Mouse (Mus musculus): ENCODE measurements around the gene Msgn1. TPM values are rescaled to one million over a fixed set of nuclear protein-coding genes. Genes with fewer than 3 reads are reported as not detected.

Gene Msgn1
- polyA plus RNA-seq, 1 experiment: not detected

- TF ChIP-seq GATA1 (IDR thresholded peaks at IDR 0.05; ENCODE audit: low read length) (no peak), TAL1 (IDR thresholded peaks at IDR 0.05; ENCODE audit: low read length) (no peak)
- Histone ChIP-seq H3K4me1 (ENCODE audit: control insufficient read depth) (no peaks in the 10 kb centered on the region), H3K4me3 (replicated peaks) (no peak overlapping the region), H3K27me3 (ENCODE audit: control insufficient read depth) (no peaks in the 10 kb centered on the region), H3K9me3 (ENCODE audit: control insufficient read depth, low read length) (no peaks in the 10 kb centered on the region), H3K36me3 (ENCODE audit: control insufficient read depth) (no peaks in the 10 kb centered on the region)
Measured at GRCm38 (mm10) chr12:11203694-11204665, 4.8 kb downstream of the Msgn1 start.

GRCm38 (mm10) chr12:11202476-11202875 is 6.3 kb downstream of the Msgn1 start:
- H3K4me3 ChIP-seq (replicated peaks): no peak overlapping the region
- TF ChIP-seq TAL1 (IDR thresholded peaks at IDR 0.05; ENCODE audit: low read length): no peak
- TF ChIP-seq GATA1 (IDR thresholded peaks at IDR 0.05; ENCODE audit: low read length): no peak
- no peaks in the 10 kb centered on the region for H3K4me1 ChIP-seq (ENCODE audit: control insufficient read depth)
- no peaks in the 10 kb centered on the region for H3K36me3 ChIP-seq (ENCODE audit: control insufficient read depth)
- H3K9me3 ChIP-seq (ENCODE audit: control insufficient read depth, low read length): no peaks in the 10 kb centered on the region
- no peaks in the 10 kb centered on the region for H3K27me3 ChIP-seq (ENCODE audit: control insufficient read depth)

DNA sequence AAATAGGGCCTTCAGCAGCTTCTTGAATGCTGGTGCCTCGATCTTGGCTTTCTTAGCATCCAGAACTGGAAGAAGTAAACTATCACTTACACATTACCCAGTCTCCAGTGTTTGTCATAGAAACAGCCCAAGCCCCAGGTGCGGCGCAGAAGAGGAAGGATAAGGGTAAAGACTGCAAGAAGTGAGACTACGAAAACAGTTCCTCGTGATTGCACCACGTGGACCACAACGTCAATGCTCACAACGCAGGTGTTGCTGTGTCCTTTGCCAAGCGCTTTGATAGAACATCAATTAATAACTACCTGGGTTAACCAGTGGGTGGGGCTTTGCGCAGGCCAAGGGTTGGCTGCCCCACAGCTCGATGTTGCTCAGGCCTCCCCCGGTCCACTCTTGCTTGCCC is 8.1 kb downstream of the Msgn1 start:
- no peaks in the 10 kb centered on the region for H3K36me3 ChIP-seq (ENCODE audit: control insufficient read depth)
- no peaks in the 10 kb centered on the region for H3K9me3 ChIP-seq (ENCODE audit: control insufficient read depth, low read length)
- no peaks in the 10 kb centered on the region for H3K4me1 ChIP-seq (ENCODE audit: control insufficient read depth)
- no peak overlapping the region for H3K4me3 ChIP-seq (replicated peaks)
- H3K27me3 ChIP-seq (ENCODE audit: control insufficient read depth): no peaks in the 10 kb centered on the region
- TF ChIP-seq TAL1 (IDR thresholded peaks at IDR 0.05; ENCODE audit: low read length) (no peak), GATA1 (IDR thresholded peaks at IDR 0.05; ENCODE audit: low read length) (no peak)

- TF ChIP-seq TAL1 (IDR thresholded peaks at IDR 0.05; ENCODE audit: low read length) (no peak), GATA1 (IDR thresholded peaks at IDR 0.05; ENCODE audit: low read length) (no peak)
- Histone ChIP-seq H3K4me1 (ENCODE audit: control insufficient read depth) (no peaks in the 10 kb centered on the region), H3K27me3 (ENCODE audit: control insufficient read depth) (no peaks in the 10 kb centered on the region), H3K4me3 (replicated peaks) (no peak overlapping the region), H3K9me3 (ENCODE audit: control insufficient read depth, low read length) (no peaks in the 10 kb centered on the region), H3K36me3 (ENCODE audit: control insufficient read depth) (no peaks in the 10 kb centered on the region)
Measured at GRCm38 (mm10) chr12:11198551-11198950, 10.2 kb downstream of the Msgn1 start.

DNA sequence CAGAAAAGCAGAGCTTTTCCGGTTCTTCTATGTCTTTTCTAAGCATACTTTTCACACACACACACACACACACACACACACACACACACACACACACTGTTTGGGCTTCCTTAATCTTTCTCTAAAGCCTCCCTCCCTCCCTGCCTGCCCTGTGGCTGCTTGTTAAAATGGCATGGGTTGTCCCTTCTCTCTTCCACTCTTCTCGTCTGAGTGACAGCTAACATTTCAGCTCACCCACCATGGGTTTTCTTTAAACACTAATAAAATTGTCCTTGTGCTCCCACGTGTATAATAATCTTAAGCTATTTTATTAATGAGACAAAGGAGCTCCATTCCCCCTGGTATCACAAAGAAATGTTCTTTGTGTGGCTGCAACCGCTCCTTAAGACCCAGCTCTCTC is 10.7 kb downstream of the Msgn1 start:
- H3K4me3 ChIP-seq (replicated peaks): no peak overlapping the region
- TF ChIP-seq GATA1 (IDR thresholded peaks at IDR 0.05; ENCODE audit: low read length): no peak
- no peak for TF ChIP-seq TAL1 (IDR thresholded peaks at IDR 0.05; ENCODE audit: low read length)
- H3K27me3 ChIP-seq (ENCODE audit: control insufficient read depth): no peaks in the 10 kb centered on the region
- H3K9me3 ChIP-seq (ENCODE audit: control insufficient read depth, low read length): no peaks in the 10 kb centered on the region
- no peaks in the 10 kb centered on the region for H3K36me3 ChIP-seq (ENCODE audit: control insufficient read depth)
- H3K4me1 ChIP-seq (ENCODE audit: control insufficient read depth): no peaks in the 10 kb centered on the region

DNA sequence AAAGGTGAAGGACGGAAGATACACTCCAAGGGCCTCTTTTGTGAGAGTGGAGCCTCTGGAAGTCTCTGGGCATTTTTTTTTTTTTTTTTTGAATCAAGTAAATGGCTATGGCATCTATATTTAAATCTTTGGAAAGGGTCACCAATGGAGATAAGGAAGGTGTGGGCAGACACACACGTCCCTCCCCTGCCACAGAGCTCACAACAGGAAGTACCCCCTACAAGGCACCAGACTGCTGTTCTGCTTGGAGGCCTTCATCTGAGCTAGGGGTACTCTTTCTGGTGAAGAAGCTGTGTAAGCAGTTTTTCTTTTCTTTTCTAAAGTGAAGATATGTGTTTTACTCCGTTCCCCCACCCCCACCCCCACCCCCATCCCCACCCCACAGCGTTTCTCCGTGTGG is 11.9 kb downstream of the Msgn1 start:
- no peak overlapping the region for H3K4me3 ChIP-seq (replicated peaks)
- no peaks in the 10 kb centered on the region for H3K27me3 ChIP-seq (ENCODE audit: control insufficient read depth)
- no peaks in the 10 kb centered on the region for H3K9me3 ChIP-seq (ENCODE audit: control insufficient read depth, low read length)
- no peaks in the 10 kb centered on the region for H3K36me3 ChIP-seq (ENCODE audit: control insufficient read depth)
- no peak for TF ChIP-seq TAL1 (IDR thresholded peaks at IDR 0.05; ENCODE audit: low read length)
- no peak for TF ChIP-seq GATA1 (IDR thresholded peaks at IDR 0.05; ENCODE audit: low read length)
- H3K4me1 ChIP-seq (ENCODE audit: control insufficient read depth): no peaks in the 10 kb centered on the region

GRCm38 (mm10) chr12:11196142-11196597 is 12.6 kb downstream of the Msgn1 start:
- H3K9me3 ChIP-seq (ENCODE audit: control insufficient read depth, low read length): no peaks in the 10 kb centered on the region
- no peak for TF ChIP-seq TAL1 (IDR thresholded peaks at IDR 0.05; ENCODE audit: low read length)
- no peak for TF ChIP-seq GATA1 (IDR thresholded peaks at IDR 0.05; ENCODE audit: low read length)
- H3K36me3 ChIP-seq (ENCODE audit: control insufficient read depth): no peaks in the 10 kb centered on the region
- no peaks in the 10 kb centered on the region for H3K4me1 ChIP-seq (ENCODE audit: control insufficient read depth)
- no peak overlapping the region for H3K4me3 ChIP-seq (replicated peaks)
- H3K27me3 ChIP-seq (ENCODE audit: control insufficient read depth): no peaks in the 10 kb centered on the region

DNA sequence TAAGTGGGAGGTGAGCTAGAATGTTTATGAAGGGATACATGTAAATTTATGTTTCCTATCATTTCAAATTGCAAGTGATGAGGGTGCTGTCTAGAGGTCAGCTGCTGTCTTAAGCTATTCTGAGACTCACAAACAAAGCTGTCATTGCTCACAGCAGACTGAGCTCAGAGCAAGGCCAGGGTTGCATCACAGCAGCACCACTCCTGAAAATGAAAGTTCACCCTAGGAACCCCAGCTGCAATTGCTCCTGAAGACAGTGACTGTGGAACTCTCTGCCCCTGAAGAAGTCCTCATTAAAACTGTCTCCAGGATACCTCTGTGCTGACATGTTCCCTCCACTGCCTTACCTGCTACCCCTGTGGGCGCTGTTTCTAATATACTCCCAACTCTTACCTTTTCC is 13.7 kb downstream of the Msgn1 start:
- TF ChIP-seq TAL1 (IDR thresholded peaks at IDR 0.05; ENCODE audit: low read length): no peak
- TF ChIP-seq GATA1 (IDR thresholded peaks at IDR 0.05; ENCODE audit: low read length): no peak
- Histone ChIP-seq H3K4me3 (replicated peaks) (no peak overlapping the region), H3K27me3 (ENCODE audit: control insufficient read depth) (no peaks in the 10 kb centered on the region)

DNA sequence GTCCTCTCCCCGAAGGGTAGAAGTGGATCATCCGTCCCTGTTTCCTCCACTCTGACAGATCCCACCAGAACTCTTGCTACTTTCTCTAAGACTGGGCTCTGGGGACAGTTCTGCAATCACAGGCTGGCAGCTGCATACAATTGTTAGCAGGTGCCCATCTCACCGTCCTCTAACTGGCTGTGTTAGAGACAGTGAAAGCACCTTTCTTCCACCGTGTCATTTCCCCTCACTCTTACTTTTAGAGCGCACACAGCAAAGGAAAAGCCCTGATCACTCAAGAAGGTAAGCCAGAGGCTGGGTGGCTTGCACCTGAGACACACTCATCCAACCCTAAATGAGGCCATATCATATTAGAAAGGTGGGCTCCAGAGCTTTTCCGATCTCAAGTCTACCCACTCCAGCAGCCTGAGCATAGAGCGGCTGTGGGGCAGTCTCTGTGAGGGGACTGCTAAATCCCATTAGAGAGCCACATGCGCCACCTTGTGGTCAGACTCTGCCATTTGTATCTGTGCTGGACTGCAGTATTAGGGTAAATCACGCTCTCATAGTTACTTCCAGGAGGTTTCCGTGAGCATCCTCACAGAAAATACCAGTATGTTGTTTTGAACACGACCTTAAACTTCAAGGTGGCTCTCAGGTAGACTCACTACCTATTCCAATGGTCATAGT is 30.2 kb downstream of the Msgn1 start:
- Histone ChIP-seq H3K4me1 (ENCODE audit: control insufficient read depth) (no peaks in the 10 kb centered on the region), H3K36me3 (ENCODE audit: control insufficient read depth) (no peaks in the 10 kb centered on the region), H3K9me3 (ENCODE audit: control insufficient read depth, low read length) (no peaks in the 10 kb centered on the region), H3K27me3 (ENCODE audit: control insufficient read depth) (no peaks in the 10 kb centered on the region), H3K4me3 (replicated peaks) (no peak overlapping the region)
- no peak for TF ChIP-seq TAL1 (IDR thresholded peaks at IDR 0.05; ENCODE audit: low read length)
- TF ChIP-seq GATA1 (IDR thresholded peaks at IDR 0.05; ENCODE audit: low read length): no peak

More for the DNA sequence above, 13.7 kb downstream of the Msgn1 start:
- Histone ChIP-seq H3K36me3 (ENCODE audit: control insufficient read depth) (no peaks in the 10 kb centered on the region), H3K4me1 (ENCODE audit: control insufficient read depth) (no peaks in the 10 kb centered on the region), H3K9me3 (ENCODE audit: control insufficient read depth, low read length) (no peaks in the 10 kb centered on the region)

Measured in erythroblast, embryonic 14.5 days (primary cell).